In genomic region chr6:116010541-116010940, GRCm38 (mm10) we compare ENCODE assay signal across 9 mouse cellular contexts. TPM values are rescaled to one million over a fixed set of nuclear protein-coding genes. Genes with fewer than 3 reads are reported as not detected.
DNase-seq lines count a peak whose midpoint lies in the region; TF ChIP-seq lines count a peak whose summit lies in the region.
"Had no signal": no experiment of that assay in that cellular context is flagged by ENCODE, and none has a peak within 500 bp of the region (broad histone marks: within the 10 kb centered on the region; RNA-seq: fewer than 3 reads in every experiment).

No protein-coding gene starts in this region.

- peak; percentile 54 for DNase-seq in 3134 (ENCODE audit: extremely low read depth, insufficient read length, low spot score)
- peak; percentile 57 for DNase-seq in T-cell, adult 2 months (ENCODE audit: low spot score)
- DNase-seq in cerebellum, postnatal 25 days: peak; percentile 90 to 91
- peak; percentile 89 for DNase-seq in gastrocnemius, adult 18-20 months (ENCODE audit: low spot score)
- DNase-seq in kidney, adult 9 months: peak; percentile 87
- peak; percentile 72 for DNase-seq in liver
- DNase-seq in splenic B cell, adult 2 months (ENCODE audit: low read depth, low spot score): peak; percentile 78

- peak overlapping the region; percentile 39 for H3K4me2 ChIP-seq in myocyte (ENCODE audit: low read depth)
- H3K4me2 ChIP-seq: embryonic facial prominence, embryonic 13.5 days had no signal

- no peak for TF ChIP-seq POLR2A in myocyte (IDR thresholded peaks at IDR 0.05; ENCODE audit: insufficient read length, low read depth)

- no peaks in the 10 kb centered on the region for H3K79me2 ChIP-seq in myocyte (ENCODE audit: control insufficient read depth, insufficient read depth)

- no peaks in the 10 kb centered on the region for H3K27me3 ChIP-seq in myocyte (ENCODE audit: control insufficient read depth, insufficient read depth, insufficient read length)
- H3K27me3 ChIP-seq in splenic B cell, adult 2 months (ENCODE audit: control insufficient read depth, insufficient read depth, low read length, poor library complexity, severe bottlenecking): no peaks in the 10 kb centered on the region

- no peaks in the 10 kb centered on the region for H3K36me3 ChIP-seq in myocyte (ENCODE audit: control insufficient read depth, insufficient read depth)
- H3K36me3 ChIP-seq in splenic B cell, adult 2 months (ENCODE audit: control insufficient read depth, insufficient read depth, low read length, poor library complexity, severe bottlenecking): no peaks in the 10 kb centered on the region
- H3K36me3 ChIP-seq: embryonic facial prominence, embryonic 13.5 days had no signal

- H3ac ChIP-seq in myocyte (ENCODE audit: control insufficient read depth, insufficient read length): no peak overlapping the region

- H3K4me3 ChIP-seq in myocyte: no peak overlapping the region
- H3K4me3 ChIP-seq: embryonic facial prominence, embryonic 13.5 days had no signal

TF ChIP-seq in myocyte, 11 proteins besides CTCF, POLR2A, EP300 and RAD21:
- TF ChIP-seq USF1 (IDR thresholded peaks at IDR 0.05; ENCODE audit: low read depth) (no peak), E2F4 (IDR thresholded peaks at IDR 0.05; ENCODE audit: insufficient read depth) (no peak), TCF12 (IDR thresholded peaks at IDR 0.05; ENCODE audit: insufficient read depth, poor library complexity, severe bottlenecking) (no peak), MYOD1 (IDR thresholded peaks at IDR 0.05; ENCODE audit: control insufficient read depth in 1 of 3, insufficient read length in 2 of 3, low read depth in 2 of 3) (no peak), SRF (IDR thresholded peaks at IDR 0.05; ENCODE audit: control insufficient read depth, insufficient read length, low read depth) (no peak), REST (IDR thresholded peaks at IDR 0.05; ENCODE audit: insufficient read depth, insufficient read length) (no peak), CEBPB (IDR thresholded peaks at IDR 0.05; ENCODE audit: insufficient read depth, poor library complexity, severe bottlenecking) (no peak), MAX (IDR thresholded peaks at IDR 0.05; ENCODE audit: low read depth) (no peak), POLR2AphosphoS2 (IDR thresholded peaks at IDR 0.05; ENCODE audit: insufficient read length, low read depth) (no peak), TCF3 (IDR thresholded peaks at IDR 0.05; ENCODE audit: insufficient read length, low read depth) (no peak), MYOG (IDR thresholded peaks at IDR 0.05; ENCODE audit: control insufficient read depth in 1 of 3, insufficient read depth in 1 of 3, insufficient read length in 2 of 3, low read depth in 2 of 3) (no peak)

RNA-seq across cellular contexts. Expression of gene Plxnd1, which starts 15.7 kb away (rescaled TPM):
- total RNA-seq in gastrocnemius, adult 18-20 months (2021): 10 to 100 TPM; 20.0 to 23.7 TPM
- 39.4 TPM for polyA plus RNA-seq in myocyte (2012; fragmentation: generic; extraction: Trizol)
